Mouse (Mus musculus) heart, embryonic 12.5 days (tissue): ENCODE measurements at regions not wholly inside any gene's neighbourhood (a gene's known extent, or its start where the extent isn't known, plus 50 kb on each side); places are given as distances from the start of the nearest gene placed in this dataset.
"Not testable (repeated sequence)": the region's sequence is repeated elsewhere in the genome, so short reads cannot be mapped to it uniquely, and the experiment has no call there.

Experiments
- ATAC-seq: fragments of 200-750 bp; cut with Nextera tagmentation; 2 replicates; pipeline ENCODE4 v1.8.0; 2017; ENCODE audit warnings: moderate TSS enrichment, moderate library complexity; ENCODE audit not compliant: insufficient number of reproducible peaks, low FRiP score
- H3K27ac ChIP-seq: fragments of 300-500 bp; sonication (generic); 2 replicates; pipeline ENCODE4 v1.5.1; 2016; ENCODE audit warnings: mild to moderate bottlenecking, moderate library complexity; ENCODE audit not compliant: poor library complexity, severe bottlenecking
- H3K27me3 ChIP-seq: fragments of 300-500 bp; sonication (generic); replicated peaks from 2 replicates; pipeline ENCODE4 v1.6.1; 2016; ENCODE audit warnings: mild to moderate bottlenecking, moderate library complexity
- H3K36me3 ChIP-seq: fragments of 300-500 bp; sonication (generic); 2 replicates; pipeline ENCODE4 v1.6.1; 2016; ENCODE audit warnings: mild to moderate bottlenecking, moderate library complexity
- H3K4me1 ChIP-seq: fragments of 300-500 bp; sonication (generic); replicated peaks from 2 replicates; pipeline ENCODE4 v1.6.1; 2016; ENCODE audit warnings: mild to moderate bottlenecking
- H3K4me2 ChIP-seq: fragments of 300-500 bp; sonication (generic); 2 replicates; pipeline ENCODE4 v1.6.1; 2016; ENCODE audit warnings: mild to moderate bottlenecking, moderate library complexity
- H3K4me3 ChIP-seq: fragments of 300-500 bp; sonication (generic); 2 replicates; pipeline ENCODE4 v1.5.1; 2016; ENCODE audit warnings: mild to moderate bottlenecking
- H3K9ac ChIP-seq: fragments of 300-500 bp; sonication (generic); 2 replicates; pipeline ENCODE4 v1.6.1; 2016; ENCODE audit warnings: mild to moderate bottlenecking, moderate library complexity
- H3K9me3 ChIP-seq: fragments of 300-500 bp; sonication (generic); replicated peaks from 2 replicates; pipeline ENCODE4 v1.6.1; 2016; ENCODE audit warnings: mild to moderate bottlenecking, moderate library complexity
- WGBS: fragments of 180-500 bp; shearing (Covaris S2); methylation state at CpG from one replicate; pipeline ENCODE4 v1.1.7; 2016; 5-methylcytosine and 5-hydroxymethylcytosine counted together

DNA sequence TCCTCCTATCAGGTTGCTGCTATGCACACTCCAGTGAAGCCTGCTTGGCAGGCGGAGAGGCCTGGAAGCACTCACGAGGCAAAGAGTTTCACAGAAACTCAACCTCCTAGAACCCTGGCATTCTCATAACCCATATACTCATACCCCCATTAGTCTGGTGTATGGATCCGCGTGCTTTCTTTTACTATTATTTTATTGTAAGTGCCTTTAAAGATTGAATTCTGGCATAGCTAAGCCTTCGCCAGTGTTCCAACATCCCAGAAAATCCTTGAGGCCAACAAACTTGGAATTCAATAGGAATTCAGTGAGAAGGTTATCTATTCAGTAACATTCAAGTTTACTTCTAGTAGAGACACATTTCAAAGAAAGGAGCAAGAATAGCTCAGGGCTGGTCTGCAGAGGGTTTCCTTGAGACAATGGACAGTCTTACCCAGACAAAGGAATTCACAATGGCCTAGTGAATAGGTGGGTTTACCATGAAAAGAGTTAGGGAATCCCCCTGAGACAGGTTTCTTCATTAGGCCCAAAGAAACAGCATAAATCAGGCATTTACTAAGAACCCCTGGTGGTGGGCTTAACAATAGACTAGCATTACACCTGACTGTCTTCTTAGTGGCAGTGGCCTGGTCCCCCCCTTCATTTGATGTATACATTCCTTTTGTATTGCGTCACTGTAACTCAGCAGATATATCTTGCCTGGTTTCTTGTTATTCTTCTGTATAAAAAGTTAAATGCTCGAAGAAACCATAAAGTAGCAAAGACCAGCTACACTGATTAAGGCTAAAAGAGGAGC, 80.8 kb upstream of the Gm15446 start:
- H3K4me1 ChIP-seq, H3K9ac ChIP-seq, ATAC-seq, H3K27ac ChIP-seq, H3K36me3 ChIP-seq, H3K4me3 ChIP-seq, H3K9me3 ChIP-seq, H3K4me2 ChIP-seq, H3K27me3 ChIP-seq: not testable (repeated sequence)
- WGBS: 83% methylated on average over 7 of the region's 7 CpGs

DNA sequence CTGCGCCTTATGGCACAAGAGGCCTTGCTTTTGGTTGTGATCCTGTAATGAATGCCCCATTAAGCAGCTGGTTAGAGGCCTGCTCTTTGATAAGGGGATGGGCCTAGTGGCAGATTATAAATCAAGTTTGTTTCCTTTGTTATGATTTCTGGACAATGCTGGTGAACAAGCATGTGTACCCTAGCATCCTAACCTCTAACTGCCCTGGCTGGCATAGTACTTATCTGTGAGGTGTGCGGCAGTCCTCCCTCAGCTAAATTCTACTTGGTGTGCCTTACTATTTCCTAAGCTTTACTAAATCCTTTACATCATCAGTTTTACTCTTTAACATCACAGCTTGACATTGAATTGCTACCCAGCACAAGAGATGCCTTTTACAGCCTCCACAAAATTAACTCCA, 79.0 kb upstream of the Gm15446 start:
- not testable (repeated sequence) for H3K27ac ChIP-seq, H3K4me1 ChIP-seq, H3K9me3 ChIP-seq, ATAC-seq, H3K27me3 ChIP-seq, H3K36me3 ChIP-seq
- Histone ChIP-seq H3K4me2 (peak overlapping the region; percentile 78), H3K4me3 (peak overlapping the region; percentile 67), H3K9ac (peak overlapping the region; percentile 76)
- WGBS: 81% methylated on average over 2 of the region's 2 CpGs

GRCm38 (mm10) chr5:109844753-109845186, 78.4 kb upstream of the Gm15446 start:
- 0 out of 2 replicates have a peak, but pooled peaks cover 3% of the 10 kb centered on the region for H3K4me1 ChIP-seq
- H3K27me3 ChIP-seq: no peaks in the 10 kb centered on the region
- peak overlapping the region; percentile 78 for H3K4me2 ChIP-seq
- no peaks in the 10 kb centered on the region for H3K36me3 ChIP-seq
- H3K9ac ChIP-seq: peak overlapping the region; percentile 76
- ATAC-seq: peak; percentile 82
- H3K9me3 ChIP-seq: no peaks in the 10 kb centered on the region; the same call in 1 of the 2 replicates
- 6% methylated on average over 15 of the region's 15 CpGs for WGBS
- H3K4me3 ChIP-seq: peak overlapping the region; percentile 67
- no peak overlapping the region for H3K27ac ChIP-seq

DNA sequence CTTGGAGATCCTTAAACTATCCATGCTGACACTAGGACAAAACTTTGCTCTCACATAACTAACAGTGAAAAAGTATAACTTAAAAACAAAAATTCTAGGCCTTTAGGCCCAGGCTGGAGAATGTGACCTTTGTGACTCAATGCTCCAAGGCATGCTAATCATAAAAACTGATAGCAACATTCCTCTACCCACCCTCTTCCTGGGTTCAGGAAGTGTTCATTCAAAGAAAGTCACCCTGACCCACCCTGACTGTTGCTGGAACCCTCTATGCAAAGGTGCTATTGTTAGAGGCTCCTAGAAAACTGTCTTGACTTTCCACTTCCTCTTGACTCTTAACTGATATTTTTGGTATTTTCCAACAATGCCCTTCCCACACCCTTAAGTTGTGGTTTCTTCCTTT, 72.0 kb upstream of the Gm15446 start:
- H3K27ac ChIP-seq, H3K9me3 ChIP-seq, H3K4me1 ChIP-seq, H3K9ac ChIP-seq, H3K27me3 ChIP-seq, H3K36me3 ChIP-seq, H3K4me3 ChIP-seq, H3K4me2 ChIP-seq, ATAC-seq: not testable (repeated sequence)

DNA sequence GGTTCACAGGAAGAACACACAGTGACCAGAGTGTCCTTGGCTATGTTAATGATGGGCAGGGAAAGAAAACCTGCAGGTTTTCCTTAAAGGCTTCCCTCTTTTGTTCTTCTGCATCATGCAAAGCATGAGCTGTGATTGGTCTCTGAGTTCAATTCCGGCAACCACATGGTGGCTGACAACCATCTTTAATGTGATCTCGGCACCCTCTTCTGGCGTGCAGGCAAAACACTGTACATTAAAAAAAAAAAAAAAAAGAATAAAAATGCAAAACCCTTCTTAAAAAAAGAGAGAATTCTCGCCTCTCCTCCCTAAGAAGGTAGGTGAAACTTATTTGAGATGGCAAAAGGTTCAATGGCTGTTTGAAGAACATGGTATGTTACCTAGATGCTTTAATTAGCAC, 62.8 kb upstream of the Gm15446 start:
- no peak overlapping the region for H3K9ac ChIP-seq
- no peak overlapping the region for H3K4me2 ChIP-seq
- ATAC-seq: no peak
- H3K4me1 ChIP-seq: no peaks in the 10 kb centered on the region
- H3K9me3 ChIP-seq: peaks cover 3% of the 10 kb centered on the region; the same call in 1 of the 2 replicates
- 72% methylated on average over 4 of the region's 4 CpGs for WGBS
- no peaks in the 10 kb centered on the region for H3K36me3 ChIP-seq
- no peak overlapping the region for H3K4me3 ChIP-seq
- H3K27me3 ChIP-seq: no peaks in the 10 kb centered on the region
- no peak overlapping the region for H3K27ac ChIP-seq

DNA sequence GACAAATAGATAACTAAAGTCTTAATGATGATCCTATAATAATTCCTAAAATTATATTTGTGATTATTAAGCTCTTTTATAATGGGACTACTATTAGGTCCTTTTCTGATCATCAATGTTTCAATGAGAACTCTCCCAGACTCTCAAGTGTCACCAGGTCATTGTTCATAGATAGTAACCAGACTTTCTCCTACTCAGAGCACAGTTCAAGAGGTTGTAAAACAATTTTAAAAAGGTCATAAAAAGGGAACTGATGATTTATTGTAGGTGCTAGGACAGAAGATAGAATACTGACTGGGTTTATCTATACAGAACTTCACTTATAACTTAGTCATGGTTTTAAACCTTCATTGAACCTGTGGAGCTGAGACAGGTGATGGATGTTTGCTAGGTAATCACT, 58.7 kb upstream of the Gm15446 start:
- H3K4me1 ChIP-seq, ATAC-seq, H3K27me3 ChIP-seq, H3K9ac ChIP-seq, H3K36me3 ChIP-seq, H3K4me3 ChIP-seq, H3K4me2 ChIP-seq, H3K27ac ChIP-seq, H3K9me3 ChIP-seq: not testable (repeated sequence)

DNA sequence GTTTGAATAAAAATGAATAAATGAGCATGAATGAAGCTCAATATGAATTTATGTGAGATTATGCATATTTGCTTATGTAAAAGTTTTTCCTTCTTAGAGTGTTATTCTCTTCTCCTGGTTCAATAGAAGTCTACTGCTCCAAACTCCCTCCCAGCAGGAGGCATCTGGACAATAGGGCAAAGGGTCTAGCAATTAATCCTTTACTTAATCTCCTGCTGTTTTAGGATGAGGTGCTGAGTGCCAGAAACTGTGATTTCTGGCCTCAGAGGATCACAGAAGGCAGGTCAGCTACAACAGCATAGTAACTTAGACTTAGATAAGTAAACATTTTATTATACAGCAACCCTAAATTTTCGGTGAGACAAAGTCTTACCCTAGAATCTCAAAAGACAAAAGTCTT, 57.6 kb upstream of the Gm15446 start:
- no peaks in the 10 kb centered on the region for H3K27me3 ChIP-seq
- 80% methylated on average over 1 of the region's 1 CpGs for WGBS

DNA sequence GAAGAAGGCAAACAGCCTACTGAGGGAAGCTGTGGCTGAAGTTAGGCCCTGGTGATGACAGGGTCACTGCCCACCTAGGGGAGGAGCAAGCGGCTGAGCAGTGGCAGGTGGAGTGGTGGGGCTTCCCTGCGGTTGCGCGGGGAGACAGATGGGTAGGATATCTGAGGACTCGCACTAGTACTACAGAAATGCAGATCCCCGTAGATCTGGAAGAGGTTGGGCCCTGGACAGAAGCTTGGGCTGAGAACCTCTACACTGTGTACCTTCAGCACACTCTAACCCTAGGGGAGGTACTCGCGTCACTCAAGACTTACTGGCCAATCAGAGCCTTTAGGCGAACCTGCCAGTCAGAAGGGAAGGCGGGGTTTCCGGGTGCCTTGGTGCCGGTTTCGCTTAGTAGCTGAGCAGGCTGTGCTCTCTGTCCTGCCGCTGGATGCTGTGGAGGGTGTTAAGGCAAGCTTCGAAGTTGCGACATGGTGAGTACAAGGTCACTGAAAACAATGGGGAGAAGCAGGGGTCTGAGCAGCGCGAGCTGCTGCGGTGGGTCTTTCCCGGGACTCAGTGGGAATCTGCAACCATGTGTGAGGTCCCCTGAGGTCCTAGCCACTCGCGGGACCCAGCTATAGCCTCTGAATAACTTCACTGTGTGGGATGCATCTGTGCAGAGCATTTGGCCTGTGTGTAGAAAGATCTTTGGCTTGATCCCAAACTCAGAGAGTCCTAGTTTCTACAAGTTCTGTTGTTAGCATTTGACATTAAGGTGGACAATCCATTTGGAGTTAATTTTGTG, 56.7 kb upstream of the Gm15446 start:
- no peaks in the 10 kb centered on the region for H3K27me3 ChIP-seq
- peak; percentile 100 for ATAC-seq
- H3K36me3 ChIP-seq: no peaks in the 10 kb centered on the region
- H3K4me3 ChIP-seq: peak overlapping the region; percentile 67
- H3K9me3 ChIP-seq: no peaks in the 10 kb centered on the region
- H3K9ac ChIP-seq: peak overlapping the region; percentile 80
- WGBS: under 1% methylated on average over 22 of the region's 22 CpGs
- H3K27ac ChIP-seq: no peak overlapping the region
- peaks cover 6% of the 10 kb centered on the region for H3K4me1 ChIP-seq
- peak overlapping the region; percentile 62 for H3K4me2 ChIP-seq

More for the DNA sequence above, 57.6 kb upstream of the Gm15446 start:
- Histone ChIP-seq H3K9ac (no peak overlapping the region), H3K27ac (no peak overlapping the region), H3K4me2 (no peak overlapping the region), H3K4me1 (peaks cover 6% of the 10 kb centered on the region), H3K36me3 (no peaks in the 10 kb centered on the region), H3K4me3 (no peak overlapping the region), H3K9me3 (no peaks in the 10 kb centered on the region)
- no peak for ATAC-seq

DNA sequence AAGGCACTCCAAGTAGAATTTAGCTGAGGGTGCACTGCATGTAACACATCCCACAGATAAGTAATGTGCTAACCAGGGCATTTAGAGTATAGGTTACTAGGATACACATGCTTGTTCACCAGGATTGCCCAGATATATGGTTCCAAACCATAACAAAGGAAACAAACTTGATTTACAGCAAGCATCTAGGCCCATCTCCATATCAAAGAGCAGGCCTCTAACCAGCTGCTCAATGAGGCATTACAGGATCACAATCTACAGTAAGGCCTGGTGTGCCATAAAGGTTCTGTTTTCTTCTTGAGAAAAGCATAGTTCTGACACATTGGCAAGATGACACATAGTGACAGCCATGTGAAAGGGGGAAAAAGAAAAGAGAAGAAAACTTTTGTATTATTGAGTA, 56.0 kb upstream of the Gm15446 start:
- H3K9ac ChIP-seq, H3K4me1 ChIP-seq, ATAC-seq, H3K27me3 ChIP-seq, H3K27ac ChIP-seq, H3K9me3 ChIP-seq, H3K36me3 ChIP-seq: not testable (repeated sequence)
- H3K4me2 ChIP-seq: peak overlapping the region; percentile 62
- H3K4me3 ChIP-seq: peak overlapping the region; percentile 67
